Mouse (Mus musculus) monocyte, adult 2 months (primary cell): ENCODE results near the gene Gm20388.

ENCODE experiments used
- DNase-seq, 2 experiments: peaks; one replicate each; pipeline ENCODE4 v3.0.0; 2022; ENCODE audit warnings: low spot score in 2 of 2, low read depth in 1 of 2

Gm20388 gene

GRCm38 (mm10) chr8:123880271-123880670 lies 3969.6 kb downstream of the Gm20388 start:
- no peak for DNase-seq

- no peak for DNase-seq
These were observed 3970.2 kb downstream of the Gm20388 start for GRCm38 (mm10) chr8:123880821-123881350.

- no peak for DNase-seq
These were observed 3971.8 kb downstream of the Gm20388 start for GRCm38 (mm10) chr8:123882412-123882811.

- DNase-seq: no peak
These were observed 3972.5 kb downstream of the Gm20388 start for GRCm38 (mm10) chr8:123883094-123883493.

GRCm38 (mm10) chr8:123884721-123885565 lies 3974.3 kb downstream of the Gm20388 start:
- DNase-seq: no peak

- DNase-seq: no peak
These were observed 3976.5 kb downstream of the Gm20388 start for GRCm38 (mm10) chr8:123887163-123887562.

GRCm38 (mm10) chr8:123887956-123888355 lies 3977.3 kb downstream of the Gm20388 start:
- no peak for DNase-seq

GRCm38 (mm10) chr8:123889797-123890196 lies 3979.2 kb downstream of the Gm20388 start:
- no peak for DNase-seq

GRCm38 (mm10) chr8:123891271-123891670 lies 3980.6 kb downstream of the Gm20388 start:
- peak in 1 of 2 experiments; percentile 2 for DNase-seq

- no peak for DNase-seq
These were observed 3981.4 kb downstream of the Gm20388 start for GRCm38 (mm10) chr8:123891883-123892585.

- DNase-seq: no peak
These were observed 3982.0 kb downstream of the Gm20388 start for GRCm38 (mm10) chr8:123892586-123893155.

GRCm38 (mm10) chr8:123893413-123893812 lies 3982.8 kb downstream of the Gm20388 start:
- DNase-seq: no peak

GRCm38 (mm10) chr8:123894502-123895097 lies 3984.0 kb downstream of the Gm20388 start, which contains the start of gene Acta1:
Gene Acta1 (minus strand): TSS chr8:123894751.
- no peak for DNase-seq

GRCm38 (mm10) chr8:123895230-123895629 lies 3984.6 kb downstream of the Gm20388 start:
- no peak for DNase-seq

- DNase-seq: no peak
These were observed 3985.2 kb downstream of the Gm20388 start for GRCm38 (mm10) chr8:123895680-123896365.

- no peak for DNase-seq
These were observed 3985.7 kb downstream of the Gm20388 start for GRCm38 (mm10) chr8:123896366-123896761.

GRCm38 (mm10) chr8:123896774-123897173 lies 3986.1 kb downstream of the Gm20388 start:
- DNase-seq: no peak

GRCm38 (mm10) chr8:123898576-123898975 lies 3987.9 kb downstream of the Gm20388 start:
- no peak for DNase-seq

- DNase-seq: no peak
These were observed 3988.7 kb downstream of the Gm20388 start for GRCm38 (mm10) chr8:123899366-123899765.

- DNase-seq: no peak
These were observed 3992.0 kb downstream of the Gm20388 start for GRCm38 (mm10) chr8:123902653-123903052.

- no peak for DNase-seq
These were observed 3997.0 kb downstream of the Gm20388 start for GRCm38 (mm10) chr8:123907604-123908003.
